Mouse (Mus musculus): Measurements from ENCODE around the gene Adcy9.
"Not testable (repeated sequence)": the region's sequence is repeated elsewhere in the genome, so short reads cannot be mapped to it uniquely, and the experiment has no call there.

The Adcy9 gene

DNA sequence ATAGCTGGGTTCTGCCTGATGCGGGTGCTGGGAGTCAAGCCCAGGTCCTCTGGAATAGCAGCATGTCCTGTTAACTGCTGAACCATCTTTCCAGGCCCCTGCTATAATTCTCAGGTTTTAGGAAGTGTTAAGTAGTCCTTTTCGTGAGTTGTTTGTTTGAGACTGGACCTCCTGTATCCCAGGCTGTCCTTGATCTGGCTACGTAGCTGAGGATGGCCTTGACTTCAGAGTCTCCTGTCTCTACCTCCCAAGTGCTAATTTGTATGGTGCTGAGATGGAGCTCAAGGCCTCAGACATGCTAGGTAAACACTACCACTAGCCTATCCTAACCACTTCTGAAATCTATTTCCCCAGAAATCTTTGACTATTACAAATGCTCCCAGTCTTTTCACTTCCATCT, 37.9 kb downstream of the Adcy9 start:
- no peak for DNase-seq (ENCODE audit: low spot score)

DNA sequence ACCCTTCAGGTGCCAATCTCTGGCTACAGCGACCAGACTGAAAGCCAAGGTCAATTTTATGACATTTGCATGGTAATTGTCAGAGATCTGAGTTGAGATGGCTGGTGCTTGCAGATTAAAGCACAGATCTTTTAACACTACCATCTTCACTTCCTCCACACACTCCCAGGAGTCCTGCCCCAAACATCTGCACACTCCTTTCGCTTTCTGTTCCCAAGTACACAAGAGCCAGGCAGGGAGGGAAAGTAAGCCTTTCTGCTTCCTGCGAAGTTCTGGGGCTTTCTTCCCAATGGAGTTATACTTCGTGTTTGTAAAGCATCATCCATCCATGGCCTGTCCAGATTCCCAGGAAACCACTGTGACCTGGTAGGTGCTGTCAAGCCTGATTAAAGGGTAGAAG, 38.8 kb downstream of the Adcy9 start:
- DNase-seq (ENCODE audit: low spot score), result no peak

DNA sequence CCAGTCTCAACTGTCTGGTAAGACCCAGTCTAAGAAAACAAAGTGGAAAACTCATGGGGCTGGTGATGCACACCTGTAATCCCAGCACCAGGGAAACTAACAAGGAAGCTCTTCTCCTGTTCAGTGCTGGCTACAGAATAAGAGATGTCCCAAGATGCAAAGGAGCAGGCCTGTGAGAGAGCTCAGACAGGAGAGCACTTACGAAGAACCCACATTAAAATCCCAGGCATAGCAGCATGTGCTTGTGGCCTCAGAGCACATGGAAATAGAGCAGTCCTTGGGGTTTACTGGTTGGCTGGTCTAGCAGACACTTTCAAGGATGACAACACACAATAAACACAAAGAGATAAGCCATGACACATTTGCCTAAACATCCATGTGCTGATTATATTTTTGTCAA, 41.5 kb downstream of the Adcy9 start:
- DNase-seq (ENCODE audit: low spot score), result no peak

DNA sequence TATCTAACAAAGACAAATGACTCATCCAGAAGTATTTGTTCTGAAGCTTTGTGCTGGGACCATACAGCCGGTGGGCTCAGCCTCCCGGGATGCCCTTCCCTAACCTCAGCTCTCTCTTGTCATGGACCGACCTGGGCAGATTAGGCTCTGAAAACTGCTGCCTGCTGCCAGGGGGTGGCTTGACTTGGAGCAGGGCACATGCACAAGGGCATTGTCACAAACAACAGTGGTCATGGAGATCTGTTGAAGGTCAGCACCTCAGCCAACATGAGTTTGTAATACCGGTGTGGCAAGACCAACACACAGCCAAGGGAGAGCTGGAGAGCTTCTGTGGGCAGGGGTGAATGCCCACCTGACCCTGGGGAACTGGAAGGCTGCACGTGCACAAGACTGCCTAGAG, 42.7 kb downstream of the Adcy9 start:
- DNase-seq (ENCODE audit: low spot score), result no peak

DNA sequence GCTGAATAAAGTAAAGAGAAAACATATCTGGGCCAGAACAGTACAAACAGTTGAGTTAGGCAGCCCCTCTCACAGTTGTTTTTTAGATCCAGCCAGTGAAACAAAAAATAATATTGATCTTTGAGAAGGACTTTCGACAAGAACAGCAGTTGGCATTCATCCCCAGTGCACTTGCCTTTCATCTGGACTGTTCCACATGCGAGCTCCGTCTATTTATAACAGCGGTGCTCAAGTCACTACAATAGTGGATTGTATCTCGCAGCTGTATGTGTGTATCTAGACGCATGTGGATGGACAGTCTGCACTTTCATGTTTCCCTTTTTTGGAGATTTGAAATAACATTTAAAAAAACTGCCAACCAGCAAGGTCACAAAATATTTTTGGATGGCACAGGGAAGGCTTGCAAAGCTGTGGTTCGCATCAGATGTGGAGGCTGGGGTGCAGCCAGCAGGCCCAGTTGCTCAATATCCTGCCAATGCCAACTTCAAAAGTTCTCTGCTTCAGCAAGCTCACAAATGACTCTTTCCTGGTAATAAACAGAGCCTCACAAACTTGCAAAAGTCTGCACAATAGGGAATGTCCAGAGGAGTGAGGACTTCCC, 45.4 kb downstream of the Adcy9 start:
- peak; percentile 92 for DNase-seq (ENCODE audit: low spot score)

DNA sequence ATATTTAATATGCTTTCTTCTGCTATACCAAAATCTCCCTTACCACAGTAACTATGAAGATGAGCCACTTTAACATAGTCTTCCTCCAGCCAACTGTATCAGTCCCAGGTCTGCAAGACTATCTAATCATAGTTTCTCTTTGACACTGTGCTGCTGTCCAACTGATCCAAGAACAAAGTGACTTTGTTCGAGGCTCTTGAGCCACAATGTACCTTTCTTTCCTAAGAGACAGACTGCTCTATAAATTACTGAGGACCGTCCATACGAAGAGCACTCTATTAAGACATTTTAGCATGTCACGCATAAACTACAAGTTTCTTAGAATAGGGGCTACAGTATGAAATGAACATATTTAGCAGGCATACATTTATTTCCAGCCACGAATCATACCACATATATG, 46.0 kb downstream of the Adcy9 start:
- DNase-seq (ENCODE audit: low spot score), result no peak

DNA sequence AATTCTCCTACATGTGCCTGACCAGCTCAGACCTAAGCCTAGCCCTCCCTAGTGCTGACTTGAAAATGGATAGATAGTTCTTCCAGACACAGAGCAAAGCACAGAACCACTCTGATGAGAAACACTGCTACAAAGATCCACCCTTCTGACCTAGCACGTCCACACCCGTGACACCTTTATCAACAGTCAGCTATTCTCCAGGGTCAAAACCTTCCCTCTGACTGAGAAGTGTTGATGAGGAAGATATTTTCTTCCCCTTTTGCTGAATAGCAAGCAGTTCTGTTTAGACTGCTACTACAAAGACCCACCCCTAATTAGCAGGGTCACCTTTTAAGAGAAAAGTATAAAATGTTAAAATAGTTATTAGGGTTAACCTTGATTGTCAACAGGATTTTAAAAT, 49.3 kb downstream of the Adcy9 start:
- no peak for DNase-seq (ENCODE audit: low spot score)

DNA sequence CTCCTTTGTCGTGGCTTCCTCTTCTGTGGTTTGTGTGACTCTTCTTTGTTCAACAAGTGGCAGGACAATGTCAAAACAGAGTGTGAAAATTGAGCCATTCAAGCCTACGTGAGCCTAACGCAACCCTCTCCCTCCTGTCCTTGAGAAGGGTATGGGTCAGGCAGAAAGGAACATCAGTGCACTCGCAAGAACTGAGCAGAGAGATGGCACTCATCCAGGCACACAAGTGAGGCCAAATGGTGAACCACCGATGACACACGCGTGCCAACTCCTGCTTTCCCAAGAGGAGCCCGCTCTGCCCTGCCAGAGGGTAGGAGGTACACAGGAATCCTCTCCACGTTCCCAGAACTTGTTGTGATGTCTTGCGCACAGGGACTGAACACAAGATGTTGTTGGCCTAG, 50.2 kb downstream of the Adcy9 start:
- DNase-seq (ENCODE audit: low spot score), result peak; percentile 88

DNA sequence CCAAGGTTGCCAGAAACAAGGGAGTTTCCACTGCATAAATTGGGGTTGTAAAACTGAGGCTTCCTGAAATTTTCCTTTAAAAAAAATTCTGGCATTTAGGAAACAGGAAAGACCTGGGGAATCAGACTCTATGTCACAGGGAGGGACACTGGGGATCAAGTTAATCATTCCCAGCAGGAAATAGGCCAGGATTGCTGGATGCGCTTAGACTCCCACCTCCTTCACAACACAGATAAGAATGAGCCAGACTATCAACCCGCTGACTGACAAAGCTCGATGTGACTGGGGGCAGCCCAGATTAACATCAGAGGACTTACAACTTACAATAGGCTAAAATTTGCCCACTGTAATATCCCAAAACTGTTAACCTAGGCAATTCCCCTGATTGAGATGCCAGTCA, 52.4 kb downstream of the Adcy9 start:
- no peak for DNase-seq (ENCODE audit: low spot score)

DNA sequence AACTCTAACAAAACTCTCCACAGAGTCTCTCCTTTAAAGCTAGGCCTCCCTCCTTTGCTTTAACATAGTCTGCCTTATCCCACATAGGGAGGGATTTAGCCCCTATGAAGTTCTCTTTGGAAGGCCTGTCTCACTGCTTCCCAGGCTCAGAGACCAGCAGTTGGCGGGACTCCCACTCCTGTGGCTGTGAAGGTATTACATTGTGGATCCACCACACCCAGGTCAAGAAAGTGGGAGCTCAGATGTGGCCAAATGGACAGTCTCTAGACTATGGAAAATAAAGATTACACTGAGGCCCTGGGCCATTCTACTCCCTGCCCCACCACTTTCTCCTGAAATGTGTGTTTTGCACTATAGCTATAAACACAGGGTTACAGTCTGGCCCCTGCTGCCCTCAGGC, 53.0 kb downstream of the Adcy9 start:
- DNase-seq (ENCODE audit: low spot score), result no peak

DNA sequence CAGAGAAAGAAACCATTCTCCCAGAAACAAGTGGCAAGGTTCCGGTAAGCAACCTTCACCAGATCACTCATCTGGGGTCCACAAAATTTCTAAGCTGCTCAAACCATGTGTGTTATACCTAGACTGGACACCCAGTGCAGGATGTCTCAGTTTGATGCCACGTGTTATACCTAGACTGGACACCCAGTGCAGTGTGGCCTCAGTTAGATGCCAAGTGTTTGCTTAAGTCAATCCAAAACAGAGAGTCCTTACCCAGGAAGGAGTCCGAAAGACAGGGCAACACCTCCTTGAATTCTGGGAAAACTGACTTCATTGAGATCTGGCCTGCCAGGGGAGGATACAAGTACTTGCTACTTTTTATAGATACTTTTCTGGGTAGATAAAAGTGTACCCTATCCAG, 53.6 kb downstream of the Adcy9 start:
- no peak for DNase-seq (ENCODE audit: low spot score)

DNA sequence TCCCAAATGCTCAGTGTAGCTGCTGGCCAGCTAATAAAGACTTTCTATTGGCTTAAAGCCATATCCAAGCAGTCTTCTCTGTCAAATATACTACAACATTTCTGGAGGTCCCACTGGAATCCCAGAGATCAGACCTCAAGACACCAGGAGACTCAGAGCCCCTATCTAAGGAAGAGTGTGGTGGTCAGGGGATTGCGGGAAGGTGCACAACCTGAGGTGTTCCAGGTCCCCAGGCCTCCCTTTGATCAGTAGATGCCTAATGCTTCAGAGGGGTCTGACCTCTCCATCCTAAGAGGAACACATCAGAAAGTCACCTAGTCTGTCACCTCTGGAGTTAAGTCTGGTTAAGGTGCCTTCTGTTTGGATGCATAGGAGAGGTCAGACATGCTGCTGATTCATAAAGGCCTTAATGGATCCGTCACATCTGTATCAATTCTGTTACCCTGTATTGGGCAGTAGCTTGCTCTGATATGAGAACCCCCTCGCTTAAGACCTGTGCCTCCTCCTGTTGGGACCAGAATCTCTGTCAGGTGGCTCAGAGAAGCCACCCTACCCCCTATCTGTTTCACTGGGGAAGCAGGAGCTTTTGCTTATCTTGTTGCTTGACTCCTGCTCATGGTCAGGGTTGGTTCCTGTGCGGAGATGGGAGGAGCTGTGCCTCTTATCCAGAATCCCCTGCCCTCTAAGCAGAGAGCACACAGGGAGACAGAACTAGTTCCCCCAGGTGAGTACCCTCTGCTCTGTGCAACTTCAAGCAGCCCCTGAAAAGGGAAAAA, 56.8 kb downstream of the Adcy9 start:
- no peak for DNase-seq (ENCODE audit: low spot score)

DNA sequence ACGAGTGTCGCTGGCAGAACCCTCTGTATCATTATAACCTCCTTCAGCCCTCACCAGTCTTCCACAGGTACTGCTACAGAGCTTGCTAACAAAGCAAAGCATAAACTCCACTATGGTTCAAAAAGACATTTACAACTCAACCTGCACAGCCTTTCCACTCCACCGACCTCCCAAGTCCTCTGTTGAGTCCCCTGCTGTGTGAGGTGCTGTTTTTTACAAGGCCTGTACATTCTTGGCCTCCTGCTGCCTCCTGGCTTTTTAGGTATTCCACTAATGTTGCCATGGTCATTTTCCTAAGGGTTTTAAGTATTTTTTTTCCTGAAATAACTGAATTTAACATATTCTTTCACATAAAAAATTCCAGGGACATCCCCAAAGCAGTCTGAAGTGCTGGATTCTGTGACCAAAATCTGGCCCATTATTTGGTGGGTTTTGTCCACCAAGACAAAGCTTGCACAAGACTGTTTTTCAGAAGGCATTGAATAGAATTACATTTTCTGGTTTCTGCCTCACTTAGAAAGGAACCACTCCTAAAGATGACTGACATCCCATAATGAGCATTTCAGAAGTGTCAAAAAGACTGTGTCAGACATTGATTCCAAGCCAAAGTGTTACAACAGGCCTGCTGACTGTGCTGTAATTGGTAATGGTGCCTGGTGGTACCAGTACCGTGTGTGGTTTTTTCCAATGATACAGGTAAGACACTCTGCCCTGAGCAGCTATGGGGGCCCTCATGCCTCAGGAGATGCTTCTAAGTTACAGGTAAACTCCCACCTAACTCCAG, 64.8 kb downstream of the Adcy9 start:
- peak; percentile 51 for DNase-seq (ENCODE audit: low spot score)

DNA sequence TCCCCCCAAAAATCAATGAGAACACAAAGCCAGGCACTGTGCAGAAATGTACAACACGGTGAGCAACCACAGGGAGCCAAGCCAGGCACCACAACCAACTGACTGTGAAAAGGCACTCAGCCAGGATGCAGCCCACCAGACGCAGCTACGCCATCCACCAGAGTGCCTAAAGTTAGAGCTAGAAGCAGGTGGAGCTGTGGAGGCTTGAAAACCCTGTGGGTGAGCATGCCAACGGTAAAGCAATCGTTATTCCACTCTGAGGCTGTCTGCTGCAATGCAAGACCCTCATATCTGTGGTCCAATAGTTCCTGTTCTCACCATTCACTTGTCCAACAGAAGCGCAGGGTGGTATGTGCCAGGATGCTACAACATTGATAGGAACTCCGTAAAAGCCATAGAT, 77.7 kb downstream of the Adcy9 start:
- DNase-seq (ENCODE audit: low spot score), result no peak

DNA sequence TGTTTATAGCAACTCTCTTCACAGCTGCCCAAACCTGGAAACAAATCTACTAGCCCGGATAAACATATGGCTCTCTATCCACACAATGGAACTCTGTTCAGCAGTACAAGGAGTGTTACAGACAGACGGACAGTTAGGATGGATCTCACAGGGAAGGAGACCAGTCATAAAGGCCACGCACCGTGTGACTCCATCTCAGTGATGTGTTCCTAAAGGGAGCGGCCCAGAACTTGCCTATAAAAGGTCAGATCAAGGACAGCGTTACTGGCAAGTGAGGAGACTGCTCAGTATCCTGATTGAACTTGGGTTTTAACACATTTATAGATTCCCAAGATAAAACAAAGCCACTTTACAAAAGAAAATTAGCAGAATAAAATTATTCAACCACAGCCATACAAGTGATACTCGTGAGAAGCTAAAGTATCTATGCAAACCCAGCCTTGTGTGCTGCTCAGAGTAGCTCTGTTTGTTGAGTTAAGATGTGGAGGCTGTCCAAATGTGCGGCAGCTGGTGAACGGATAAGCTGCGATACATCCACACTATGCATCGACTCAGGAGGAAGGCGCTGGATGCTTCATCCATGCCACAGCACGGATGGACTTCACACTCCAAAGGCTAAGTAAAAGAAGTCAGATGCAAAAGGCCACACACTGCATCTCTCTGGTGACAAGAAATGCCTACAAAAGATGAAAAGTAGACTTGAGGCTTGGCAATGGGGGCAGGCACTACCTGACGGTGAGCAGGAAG, 78.8 kb downstream of the Adcy9 start:
- DNase-seq (ENCODE audit: low spot score), result no peak

DNA sequence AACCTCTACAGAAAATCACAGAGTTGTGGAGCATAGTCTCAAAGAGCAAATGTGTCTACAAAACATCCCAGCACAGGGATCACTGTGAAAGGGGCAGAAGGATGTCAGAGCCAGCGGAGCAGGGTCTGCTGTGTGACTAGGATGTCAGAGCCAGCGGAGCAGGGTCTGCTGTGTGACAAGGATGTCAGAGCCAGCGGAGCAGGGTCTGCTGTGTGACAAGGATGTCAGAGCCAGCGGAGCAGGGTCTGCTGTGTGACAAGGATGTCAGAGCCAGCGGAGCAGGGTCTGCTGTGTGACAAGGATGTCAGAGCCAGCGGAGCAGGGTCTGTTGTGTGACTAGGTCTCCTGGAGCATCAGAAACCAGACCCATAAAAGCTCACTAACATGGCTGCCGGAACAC, 81.1 kb downstream of the Adcy9 start:
- not testable (repeated sequence) for DNase-seq (ENCODE audit: low spot score)

DNA sequence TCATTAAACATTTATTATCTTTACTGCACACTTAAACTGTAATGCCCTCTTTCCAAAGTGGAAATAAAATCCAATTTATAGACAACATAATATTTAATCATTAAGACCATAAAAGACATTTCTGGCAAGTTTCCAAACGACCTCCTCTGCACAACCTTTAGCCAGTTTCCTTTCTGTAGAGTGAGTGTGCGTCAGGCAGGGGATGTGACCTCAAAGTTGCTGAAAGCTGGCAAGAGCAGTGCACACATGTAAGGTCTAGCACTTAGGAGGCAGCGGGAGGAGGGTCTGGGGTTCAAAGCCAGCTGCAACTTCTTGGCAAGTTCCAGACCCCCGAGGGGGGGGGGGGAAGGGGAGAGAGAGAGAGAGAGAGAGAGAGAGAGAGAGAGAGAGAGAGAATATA, 83.0 kb downstream of the Adcy9 start:
- no peak for DNase-seq (ENCODE audit: low spot score)

DNA sequence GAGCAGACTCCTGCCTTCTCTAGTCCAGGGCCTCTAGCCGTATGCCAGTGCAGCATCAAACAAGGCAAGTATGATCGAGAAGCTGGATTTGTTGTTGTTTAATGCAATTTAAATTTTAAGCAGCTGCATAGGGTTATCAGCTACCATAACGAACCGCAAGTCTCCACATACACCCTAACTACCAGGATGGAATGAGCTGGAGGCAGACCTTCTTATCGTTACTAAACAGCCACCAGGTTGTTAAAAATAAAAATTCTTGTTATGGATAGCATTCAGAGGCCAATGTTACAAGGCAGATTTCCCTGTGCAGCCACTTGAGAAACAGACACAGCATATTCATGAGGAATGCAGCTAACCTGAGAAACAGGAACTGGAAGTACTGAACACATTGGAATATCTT, 86.5 kb downstream of the Adcy9 start:
- DNase-seq (ENCODE audit: low spot score), result no peak

DNA sequence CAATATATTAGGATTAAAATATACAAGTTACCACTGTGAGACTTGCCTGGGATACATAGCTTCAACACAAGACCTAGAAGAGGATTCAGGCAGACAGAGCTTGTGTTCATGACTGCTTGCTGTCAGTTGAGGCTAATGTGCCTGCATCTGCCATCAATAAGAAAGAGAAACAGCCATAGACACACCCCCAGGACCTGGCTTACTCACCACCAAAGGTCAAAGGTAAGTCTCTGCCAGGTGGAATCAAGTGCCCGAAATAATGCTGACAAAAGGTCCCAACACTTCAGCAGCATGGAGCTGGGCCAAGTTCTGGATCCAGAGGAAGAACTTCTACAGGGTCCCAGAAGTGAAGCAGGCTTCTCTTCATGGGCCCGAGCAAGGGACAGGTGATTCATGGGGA, 86.9 kb downstream of the Adcy9 start:
- no peak for DNase-seq (ENCODE audit: low spot score)

DNA sequence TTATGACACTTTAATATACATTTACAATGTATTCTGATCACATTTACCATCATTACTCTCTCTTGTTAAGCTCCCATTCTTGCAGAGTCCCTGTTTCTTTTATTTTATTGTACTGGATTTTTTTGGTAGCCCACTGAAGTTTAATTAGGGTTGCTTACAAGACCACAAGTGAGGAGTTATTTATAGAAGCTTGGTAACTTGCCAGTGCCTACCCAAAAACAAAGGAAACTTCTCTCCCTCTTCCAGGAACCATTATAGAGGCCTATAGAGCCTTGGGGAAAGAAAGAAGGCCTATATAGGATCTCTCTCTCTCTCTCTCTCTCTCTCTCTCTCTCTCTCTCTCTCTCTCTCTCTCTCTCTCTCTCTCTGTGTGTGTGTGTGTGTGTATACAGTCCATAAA, 93.2 kb downstream of the Adcy9 start:
- DNase-seq (ENCODE audit: low spot score), result no peak

DNA sequence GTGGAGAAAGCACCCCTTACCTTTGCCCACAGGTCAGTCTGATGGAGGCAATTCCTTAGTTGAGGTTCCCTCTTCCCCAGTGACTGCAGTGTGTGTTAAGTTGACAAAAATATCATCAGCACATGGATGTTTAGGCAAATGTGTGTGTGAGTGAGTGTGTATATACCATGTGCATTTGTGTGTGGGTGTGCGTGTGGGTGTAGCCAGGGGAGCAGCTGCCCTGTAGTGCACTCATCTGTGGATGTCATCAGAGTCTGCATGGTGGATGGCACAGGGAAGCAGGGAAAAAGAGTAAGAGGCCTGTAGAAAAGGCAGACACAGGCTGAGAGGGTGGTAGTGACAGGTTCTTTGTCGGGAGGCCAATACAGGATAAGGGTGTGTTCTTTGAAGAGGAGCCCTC, 94.5 kb downstream of the Adcy9 start:
- DNase-seq (ENCODE audit: low spot score), result no peak

DNA sequence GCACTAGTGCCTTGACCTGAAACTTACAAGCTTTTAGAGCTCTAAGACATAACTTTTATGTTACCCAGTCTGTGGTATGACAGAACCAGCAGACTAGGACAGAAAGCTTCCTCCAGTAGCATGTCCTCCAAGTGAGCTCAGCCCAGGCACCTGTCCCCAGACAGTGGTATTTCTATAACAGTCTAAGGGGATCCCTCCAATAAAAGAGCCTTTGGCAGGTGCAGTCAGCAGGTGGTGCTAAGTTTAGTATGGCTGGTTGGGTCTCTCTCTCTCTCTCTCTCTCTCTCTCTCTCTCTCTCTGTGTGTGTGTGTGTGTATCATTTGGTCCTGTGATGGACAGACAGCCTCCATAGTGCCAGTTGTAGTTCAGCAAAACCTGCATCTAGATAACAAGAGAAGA, 95.3 kb downstream of the Adcy9 start:
- DNase-seq (ENCODE audit: low spot score), result no peak

DNA sequence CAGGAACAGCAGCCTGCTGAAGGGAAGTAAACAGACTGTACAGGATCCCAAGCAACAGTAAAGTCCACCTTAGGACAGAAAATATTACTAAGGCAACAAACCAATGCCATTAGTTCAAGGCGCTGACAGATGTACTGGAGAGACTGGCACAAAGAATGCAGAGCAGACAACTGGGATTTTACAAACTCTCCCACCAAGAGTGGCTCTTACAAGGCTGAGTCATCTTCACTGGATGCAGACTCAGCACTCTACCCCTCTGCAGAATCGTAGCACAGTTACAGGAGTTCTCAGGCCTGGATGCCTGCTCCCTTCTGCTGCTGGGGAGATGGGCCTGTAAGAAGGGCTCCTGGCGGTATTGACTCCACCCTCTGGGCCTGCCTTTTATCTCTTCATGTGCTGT, 99.4 kb downstream of the Adcy9 start:
- peak; percentile 33 for DNase-seq (ENCODE audit: low spot score)
